Mouse (Mus musculus): Measurements from ENCODE around the gene Hcar1.

GRCm38 (mm10) chr5:123890312-123890711 is 10.5 kb upstream of the Hcar1 start:
- TF ChIP-seq GABPA (IDR thresholded peaks at IDR 0.05; ENCODE audit: low read depth, low read length) (no peak), EP300 (IDR thresholded peaks at IDR 0.05; ENCODE audit: low read depth in 1 of 2, low read length in 2 of 2) (no peak), CTCF (IDR thresholded peaks at IDR 0.05 in 2 of 3, conservative IDR thresholded peaks at IDR 0.05 in 1 of 3; ENCODE audit: control insufficient read depth in 1 of 3, insufficient read depth in 1 of 3, low read depth in 2 of 3, low read length in 3 of 3, poor library complexity in 1 of 3, severe bottlenecking in 1 of 3) (no peak), TCF12 (IDR thresholded peaks at IDR 0.05; ENCODE audit: low read depth, low read length) (no peak), SMC3 (IDR thresholded peaks at IDR 0.05; ENCODE audit: low read depth, low read length) (no peak), ZNF384 (IDR thresholded peaks at IDR 0.05; ENCODE audit: low read depth, low read length) (no peak), USF1 (IDR thresholded peaks at IDR 0.05; ENCODE audit: low read depth, low read length) (no peak), ZMIZ1 (IDR thresholded peaks at IDR 0.05; ENCODE audit: low read depth, low read length) (no peak), POLR2A (IDR thresholded peaks at IDR 0.05; ENCODE audit: control insufficient read depth in 1 of 2, insufficient read depth in 1 of 2, low read depth in 1 of 2, low read length in 2 of 2, poor library complexity in 1 of 2) (no peak), MAFK (IDR thresholded peaks at IDR 0.05; ENCODE audit: borderline replicate concordance, low read depth, low read length) (no peak)

Measured in MEL (cell line).